Mouse (Mus musculus) ES-E14 (cell line): ENCODE results near the gene Atp5s.

Experiments used
- HCFC1 ChIP-seq: IDR thresholded peaks from 2 replicates; pipeline ENCODE4 v1.6.1; 2012; ENCODE audit warnings: low read length, inconsistent platforms, borderline replicate concordance; ENCODE audit not compliant: insufficient read depth
- ZC3H11A ChIP-seq: IDR thresholded peaks from 2 replicates; pipeline ENCODE4 v1.6.1; 2012; ENCODE audit warnings: low read depth, mild to moderate bottlenecking, inconsistent platforms, low read length, borderline replicate concordance

DNA sequence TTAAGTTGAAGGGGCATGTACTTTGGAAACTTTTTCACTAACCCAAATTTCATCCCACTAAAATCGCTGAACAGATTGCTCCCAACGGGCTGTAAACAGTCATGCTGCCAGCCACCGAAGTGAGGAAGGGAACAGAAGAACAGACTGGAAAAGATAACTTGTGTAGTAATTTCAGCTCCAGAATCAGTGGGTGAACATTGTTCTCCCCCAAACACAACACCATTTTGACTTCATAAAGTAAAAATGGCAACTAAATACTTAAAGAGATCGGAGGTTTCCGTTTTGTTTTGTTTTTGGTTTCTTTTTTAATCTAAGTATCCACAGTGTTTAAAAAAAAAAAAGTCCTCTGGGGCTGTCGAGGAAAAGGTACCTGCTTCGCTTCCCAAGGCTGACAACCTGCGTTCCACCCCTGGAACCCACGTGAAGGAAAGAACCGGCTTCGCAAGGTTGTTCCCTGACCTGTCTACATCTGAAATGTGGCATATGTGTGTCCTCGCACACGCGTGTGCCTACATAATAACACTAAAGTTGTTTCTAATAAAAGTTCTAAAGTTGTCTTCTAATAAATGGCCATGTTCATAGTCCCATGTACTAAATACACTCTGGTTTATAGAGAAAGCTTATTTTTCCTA lies 41.8 kb upstream of the Atp5s start:
- TF ChIP-seq ZC3H11A (no peak), HCFC1 (no peak)
